Mouse (Mus musculus): ENCODE measurements around the gene Smox.

Smox gene

DNA sequence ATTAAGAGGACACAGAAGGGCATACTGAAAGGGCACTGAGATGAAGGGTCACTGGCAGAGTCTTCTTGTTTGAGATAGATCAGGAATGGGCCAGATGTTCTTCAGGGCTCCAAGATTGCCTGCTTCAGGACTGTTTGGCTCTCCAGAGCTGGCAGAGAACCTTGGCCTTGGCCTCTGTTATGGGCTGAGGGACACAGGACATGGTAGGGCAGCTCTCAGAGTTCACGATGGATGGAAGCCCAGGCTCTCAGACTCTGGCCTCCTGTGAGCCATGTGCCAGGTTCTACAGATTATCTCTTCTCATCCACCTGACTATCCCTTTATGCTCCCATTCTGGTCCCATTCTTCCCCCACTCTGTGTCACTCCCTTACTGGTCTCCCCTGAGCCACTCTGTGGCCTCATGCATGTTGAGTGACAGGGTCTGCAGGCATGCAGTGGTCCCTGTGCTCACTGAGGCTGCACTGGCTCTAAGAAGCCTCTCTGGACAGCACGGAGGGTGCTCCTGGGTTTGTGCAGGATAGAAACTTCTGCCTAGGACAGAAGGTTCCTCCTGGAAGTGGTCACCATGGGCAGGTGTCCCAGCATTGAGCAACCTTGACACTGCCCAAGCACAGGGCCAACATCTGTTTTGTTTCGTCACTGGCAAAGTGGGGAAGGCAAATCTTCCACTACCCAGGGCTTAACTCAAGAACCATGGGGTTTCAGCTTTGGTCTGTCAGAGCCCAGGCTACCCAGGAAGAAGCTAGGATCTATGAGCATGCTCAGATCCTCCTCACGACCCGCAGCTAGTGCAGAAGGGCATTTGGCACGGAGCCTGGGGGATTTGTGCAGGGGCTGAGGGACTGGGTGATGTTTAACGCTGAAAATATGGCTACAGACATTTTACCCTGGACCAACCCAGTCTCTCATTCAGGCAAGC, 60.7 kb downstream of the Smox start:
- DNase-seq (ENCODE audit: low read depth): no peak

DNA sequence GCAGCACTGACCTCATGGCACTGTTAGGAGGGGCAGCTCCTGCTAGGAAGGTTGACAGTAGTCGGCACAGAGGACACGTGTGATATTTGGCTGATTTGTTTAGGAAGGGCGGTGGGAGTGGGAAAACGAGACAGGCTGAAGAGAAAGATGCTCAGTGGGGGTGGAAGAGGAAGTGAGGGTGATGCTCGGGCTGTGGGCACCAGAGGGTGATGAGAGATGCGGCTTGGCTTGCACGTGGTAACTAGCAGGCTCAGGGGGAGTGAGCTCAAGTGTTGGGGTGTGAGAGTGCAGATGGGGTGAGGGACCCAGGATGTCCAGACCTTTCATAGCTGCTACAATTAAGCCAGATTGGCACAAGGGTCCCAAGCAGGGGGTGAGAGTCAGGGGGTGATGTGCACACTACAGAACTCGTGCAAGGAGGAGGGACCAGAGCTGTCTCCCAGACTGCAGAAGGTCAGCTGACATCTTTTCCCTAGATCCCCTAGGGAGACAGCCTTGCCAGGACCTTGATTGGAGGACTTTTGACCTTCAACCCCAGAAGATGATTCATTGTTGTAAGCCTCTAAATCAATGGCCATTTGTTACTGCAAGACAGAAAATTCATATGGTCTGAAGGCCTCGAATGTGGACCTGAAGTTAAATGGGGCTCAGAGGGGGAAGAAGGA, 61.6 kb downstream of the Smox start:
- DNase-seq (ENCODE audit: low read depth): no peak

DNA sequence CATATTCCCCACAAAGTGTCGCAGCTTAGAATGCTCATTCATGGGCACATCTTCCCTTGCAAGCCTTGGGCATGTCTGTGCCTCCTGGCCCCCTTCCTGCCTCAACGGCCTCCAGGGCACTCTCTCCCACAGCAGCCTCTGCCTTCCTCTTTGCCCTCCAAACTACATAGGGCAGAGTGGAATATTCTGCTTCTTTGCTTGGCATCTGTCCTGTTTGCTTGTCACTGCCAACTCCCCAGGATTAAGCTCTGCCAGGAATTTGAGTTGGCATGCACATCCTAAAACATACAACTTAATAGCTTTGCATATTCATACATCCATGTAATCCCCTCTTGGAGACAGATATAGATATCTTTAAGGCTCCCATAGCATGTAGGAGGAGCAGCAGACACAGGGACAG, 66.6 kb downstream of the Smox start:
- no peak for DNase-seq (ENCODE audit: low read depth)

DNA sequence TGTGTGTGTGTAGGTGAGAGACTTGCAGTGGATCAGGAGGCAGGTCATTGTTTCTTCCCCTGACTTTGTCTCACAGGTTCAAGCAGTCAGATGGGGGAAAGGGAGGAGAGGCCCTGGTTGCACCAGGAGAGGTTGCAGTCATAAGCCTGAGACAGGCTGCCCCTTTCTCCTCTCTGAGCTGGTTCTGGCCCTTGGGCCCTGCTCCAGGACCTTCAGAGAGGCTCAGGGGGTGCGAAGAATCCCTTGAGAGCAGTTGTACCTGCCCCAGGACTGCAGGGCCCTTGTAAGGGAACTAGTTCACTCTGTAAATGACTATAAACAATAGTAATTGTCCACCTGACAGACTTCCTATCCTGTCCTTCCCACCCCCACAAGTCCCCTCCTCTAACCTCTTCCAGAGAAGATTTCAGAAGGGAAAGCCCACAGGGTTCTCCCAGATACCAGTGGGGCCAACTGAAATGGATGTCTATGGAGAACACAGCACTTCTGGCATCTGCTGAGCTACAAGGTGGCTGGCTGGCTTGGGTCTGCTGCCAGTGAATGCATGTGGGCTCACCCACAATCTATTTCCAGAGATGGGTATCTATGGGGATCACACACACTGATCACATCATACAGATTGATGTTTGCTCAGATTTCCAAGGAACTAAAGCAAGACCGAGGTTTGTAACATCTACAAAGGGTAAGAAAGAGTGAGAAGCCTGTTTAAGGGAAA, 69.1 kb downstream of the Smox start:
- DNase-seq (ENCODE audit: low read depth): no peak

DNA sequence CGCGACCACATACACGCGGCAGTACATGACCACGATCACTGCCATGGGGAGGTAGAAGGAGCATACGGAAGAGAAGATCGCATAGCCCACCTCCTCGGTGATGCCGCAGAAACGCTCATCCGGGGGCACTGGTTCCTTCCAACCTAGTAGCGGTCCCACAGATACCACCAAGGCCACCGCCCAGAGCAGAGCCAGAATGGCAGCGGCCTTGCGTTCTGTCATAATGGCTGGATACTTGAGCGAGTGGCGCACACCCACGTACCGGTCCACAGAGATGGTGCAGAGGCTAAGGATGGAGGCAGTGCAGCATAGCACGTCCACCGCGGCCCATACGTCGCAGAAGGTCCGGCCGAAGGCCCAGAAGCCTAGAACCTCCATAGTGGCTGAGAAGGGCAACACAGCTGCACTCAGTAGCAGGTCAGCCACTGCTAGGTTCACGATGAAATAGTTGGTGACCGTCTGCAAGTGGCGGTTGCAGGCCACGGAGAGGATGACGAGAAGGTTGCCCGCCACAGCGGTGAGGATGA, 70.1 kb downstream of the Smox start:
- no peak for DNase-seq (ENCODE audit: low read depth)

DNA sequence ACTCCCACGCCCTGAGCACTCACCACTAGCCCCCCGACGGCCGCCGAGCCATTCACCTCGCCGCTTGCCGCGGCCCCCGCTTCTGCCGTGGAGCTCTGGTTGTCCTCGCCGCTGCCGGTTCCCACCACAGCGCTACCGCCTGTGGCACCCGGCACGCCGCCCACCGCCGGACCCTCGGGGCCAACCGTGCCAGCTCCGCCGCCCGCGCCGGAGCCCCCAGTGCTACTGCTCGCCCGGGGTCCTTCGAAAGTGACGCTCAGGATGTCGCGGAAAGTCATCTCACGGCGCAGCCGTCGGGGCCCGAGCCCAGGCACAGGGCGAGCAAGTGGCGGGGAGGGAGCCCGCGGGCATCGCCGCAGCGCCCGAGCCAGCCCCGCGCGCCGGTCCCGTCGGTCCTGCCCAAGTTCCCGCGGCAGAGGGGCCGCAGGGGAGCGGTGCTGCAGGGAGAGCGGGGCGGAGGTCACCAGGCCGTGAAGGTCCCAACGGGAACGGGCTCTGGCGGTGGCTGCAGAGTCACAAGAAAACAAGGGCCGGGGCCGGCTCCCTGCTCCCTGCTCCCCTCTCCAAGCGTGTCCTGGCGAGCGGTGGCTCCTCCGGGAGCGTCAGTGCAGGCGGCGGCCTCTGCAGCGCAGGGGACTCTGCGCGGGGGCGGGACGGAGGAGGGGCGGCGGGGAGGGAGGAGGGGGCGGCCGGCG, 70.7 kb downstream of the Smox start, which contains the start of gene Adra1d:
Gene Adra1d (minus strand): TSS at position 393 of the 695 bp plus-strand sequence.
- no peak for DNase-seq (ENCODE audit: low read depth)

DNA sequence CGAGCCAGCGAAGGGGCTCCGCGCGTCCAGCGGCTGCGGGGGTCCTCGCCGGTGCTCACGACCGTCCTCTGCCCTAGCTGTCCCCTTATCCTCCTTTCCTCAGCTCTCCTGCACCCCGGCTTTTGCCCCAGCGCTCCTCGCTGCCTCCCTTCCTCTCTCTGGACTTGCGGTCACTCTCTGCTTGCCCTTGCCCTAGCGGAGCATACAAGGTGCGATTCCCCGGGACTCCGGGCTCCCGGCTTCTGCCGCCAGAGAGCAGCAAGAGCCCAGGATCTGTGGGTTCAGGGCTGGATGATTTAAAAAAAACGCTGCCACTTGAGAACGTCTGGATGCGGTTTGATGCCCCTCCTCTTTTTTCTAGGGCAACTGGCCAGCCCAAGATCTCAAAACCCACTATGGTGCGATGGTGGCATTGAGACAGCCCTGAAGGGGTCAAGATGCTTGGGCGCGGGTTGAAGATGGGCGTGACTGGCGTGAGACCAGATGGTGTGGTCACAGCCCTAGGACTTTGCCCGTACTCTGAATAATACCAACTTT, 71.4 kb downstream of the Smox start:
- DNase-seq (ENCODE audit: low read depth): no peak

Measured in c-Kit-positive CD71-negative TER-119-negative erythroid progenitor cells, embryonic 14.5 days (primary cell).